Mouse (Mus musculus) thymus, postnatal 10 days (tissue): Measurements from ENCODE around the gene Lrrc23.
"Not testable (repeated sequence)": the region's sequence is repeated elsewhere in the genome, so short reads cannot be mapped to it uniquely, and the experiment has no call there.

Experiments used
- DNase-seq, 2 experiments: peaks; one replicate each; pipeline ENCODE4 v3.0.0; 2021; ENCODE audit warnings: low spot score in 2 of 2

The Lrrc23 gene

DNA sequence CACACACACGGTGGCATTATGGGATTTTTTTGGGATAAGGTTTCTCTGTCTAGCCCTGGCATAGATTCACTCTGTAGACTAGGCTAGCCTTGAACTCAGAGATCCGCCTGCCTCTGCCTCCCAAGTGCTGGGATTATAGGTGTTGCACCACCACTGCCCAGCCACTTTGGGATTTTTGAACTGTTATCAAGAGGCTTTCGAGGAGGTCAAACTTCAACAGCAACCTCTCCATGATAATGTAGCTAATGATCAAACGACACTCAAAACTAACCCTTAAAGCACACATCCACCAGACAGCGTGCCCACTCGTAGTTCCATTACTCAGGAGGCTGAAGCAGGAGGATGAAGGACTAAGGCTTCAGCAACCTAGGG lies 28.4 kb upstream of the Lrrc23 start:
- DNase-seq: no peak

DNA sequence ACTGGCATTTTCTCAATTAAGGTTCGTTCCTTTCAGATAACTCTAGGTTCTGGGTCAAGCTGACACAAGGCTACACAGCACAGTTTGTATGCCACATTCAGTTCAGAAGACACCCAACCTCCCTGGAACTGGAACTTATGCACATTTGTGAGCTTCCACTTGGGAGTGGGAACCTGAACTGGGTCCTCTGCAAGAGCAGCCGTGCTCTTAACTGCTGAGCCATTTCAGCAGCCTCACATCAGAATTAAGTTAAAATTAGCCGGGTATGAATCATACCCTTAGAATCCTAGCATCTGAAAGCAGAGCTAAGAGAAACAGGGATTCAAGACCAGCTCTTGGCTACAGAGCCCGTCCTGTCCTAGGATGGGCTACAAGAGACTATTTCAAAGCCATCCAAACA lies 27.8 kb upstream of the Lrrc23 start:
- no peak for DNase-seq

GRCm38 (mm10) chr6:124806446-124807140 lies 27.1 kb upstream of the Lrrc23 start:
- DNase-seq: no peak

DNA sequence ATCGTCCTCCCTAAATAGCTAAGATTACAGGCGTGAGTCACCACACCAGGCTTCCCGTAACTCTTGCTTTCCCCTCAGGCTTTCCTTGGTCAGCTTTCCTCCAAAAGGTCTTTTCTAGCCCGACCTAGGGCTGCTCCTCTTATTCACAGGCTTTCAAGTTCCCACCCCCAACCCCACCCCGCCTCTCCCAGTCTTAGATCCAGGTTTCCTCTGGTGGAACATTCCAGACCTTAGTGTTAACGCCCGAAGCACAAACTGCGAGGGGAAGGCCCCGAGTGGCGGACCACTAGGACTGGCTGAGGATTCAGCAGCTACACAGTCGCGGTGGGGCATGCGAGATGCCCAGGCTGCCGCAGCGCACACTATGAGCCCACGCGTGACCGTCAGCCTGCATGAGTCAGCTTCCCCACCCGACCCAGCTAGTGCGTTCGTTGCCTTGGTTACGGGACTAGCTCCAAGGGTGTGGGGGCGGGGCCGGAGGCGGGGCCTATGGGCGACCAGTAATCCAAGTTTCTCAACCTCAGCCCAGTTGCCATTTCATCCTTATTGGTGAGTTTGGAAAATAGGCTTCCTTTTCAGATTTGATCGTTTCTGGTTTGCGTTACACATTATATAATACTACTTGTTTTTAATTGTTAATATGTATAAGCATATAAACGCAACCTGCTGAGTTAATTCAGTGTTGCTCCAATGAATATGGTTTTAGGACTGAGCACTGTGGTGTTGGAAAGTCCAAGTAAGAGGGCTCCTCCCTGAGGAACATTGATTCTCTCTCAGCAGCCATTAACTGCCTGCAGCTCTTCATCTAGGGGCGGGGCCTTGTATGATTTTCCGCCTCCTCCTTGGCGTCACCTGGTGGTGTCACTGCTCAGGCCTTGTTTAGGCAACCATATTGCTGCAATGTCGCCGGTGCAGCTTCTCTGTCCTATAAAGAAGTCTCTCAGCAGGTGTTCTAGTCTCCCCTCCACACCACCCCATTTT lies 26.1 kb upstream of the Lrrc23 start:
- DNase-seq: peak; percentile 61 to 66

GRCm38 (mm10) chr6:124804341-124804740 lies 24.8 kb upstream of the Lrrc23 start:
- DNase-seq: no peak

DNA sequence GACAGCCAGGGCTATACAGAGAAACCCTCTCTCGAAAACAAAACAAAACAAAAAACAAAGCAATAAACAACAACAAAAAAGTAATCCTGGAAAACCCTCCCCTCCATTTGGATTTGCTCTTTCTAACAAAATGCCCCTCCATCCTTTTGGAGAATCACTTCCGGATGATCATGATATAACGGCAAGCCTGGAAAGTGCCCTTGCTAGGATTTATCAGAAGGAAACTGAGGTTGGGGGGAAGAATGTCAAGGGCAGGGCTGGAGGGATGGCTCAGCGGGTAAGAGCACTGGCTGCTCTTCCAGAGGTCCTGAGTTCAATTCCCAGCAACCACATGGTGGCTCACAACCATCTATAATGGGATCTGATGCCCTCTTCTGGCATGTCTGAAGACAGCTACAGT lies 24.2 kb upstream of the Lrrc23 start:
- not testable (repeated sequence) for DNase-seq

GRCm38 (mm10) chr6:124803061-124803460 lies 23.5 kb upstream of the Lrrc23 start:
- DNase-seq: no peak

DNA sequence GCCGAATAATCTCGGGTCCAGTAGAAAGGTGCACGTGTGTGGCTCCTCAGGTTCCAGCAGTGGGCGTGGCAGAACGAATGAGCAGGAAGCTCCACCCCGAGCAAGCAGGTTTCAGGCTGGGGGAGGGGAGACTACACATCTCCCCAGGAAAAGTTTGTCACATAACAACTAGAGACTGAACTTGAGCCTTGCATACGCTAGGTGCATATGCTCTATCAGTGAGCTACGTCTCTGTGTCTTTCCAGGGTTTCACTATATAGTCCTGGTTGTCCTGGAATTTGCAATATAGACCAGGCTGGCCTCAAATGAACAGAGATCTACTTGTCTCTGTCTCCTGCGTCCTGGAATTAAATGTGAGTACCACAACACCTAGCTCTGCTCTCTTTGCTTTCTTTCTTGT lies 22.9 kb upstream of the Lrrc23 start:
- not testable (repeated sequence) for DNase-seq

DNA sequence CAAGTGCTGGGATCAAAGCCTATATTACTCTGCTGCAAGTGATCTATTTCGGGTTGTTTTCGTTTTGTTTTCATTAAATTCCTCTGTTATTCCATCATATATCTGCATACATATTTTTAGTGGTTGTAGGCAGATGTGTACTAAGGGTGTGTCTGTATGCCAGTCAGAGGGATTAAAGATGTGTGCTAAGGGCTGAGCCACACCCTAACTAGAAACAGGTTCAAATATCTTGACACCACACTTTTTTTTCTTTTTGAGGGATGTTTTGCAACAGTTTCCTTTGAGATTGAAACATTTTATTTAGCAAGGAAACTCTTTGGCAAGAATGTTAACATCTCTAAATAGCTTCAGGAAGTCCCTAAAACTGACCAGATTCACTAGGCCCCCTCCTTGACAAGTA lies 16.7 kb upstream of the Lrrc23 start:
- DNase-seq: no peak

DNA sequence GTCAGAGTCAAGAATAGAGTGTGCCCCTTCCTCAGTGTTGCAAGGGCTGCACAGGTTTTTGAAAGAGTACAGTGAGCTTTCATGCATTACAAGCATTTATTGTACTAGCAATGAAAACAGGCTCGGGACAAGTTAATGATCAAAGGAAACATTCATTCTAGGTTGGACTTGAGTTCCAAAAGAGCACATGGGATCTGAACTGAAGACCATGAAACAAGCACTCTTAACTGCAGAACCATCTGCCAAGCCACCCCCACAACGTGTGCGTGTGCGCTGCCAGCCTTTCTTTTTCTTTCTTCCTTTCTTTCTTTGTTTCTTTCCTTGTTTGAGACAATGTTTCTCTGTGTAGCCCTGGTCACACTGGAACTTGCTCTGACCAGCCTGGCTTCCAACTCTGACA lies 16.3 kb upstream of the Lrrc23 start:
- DNase-seq: no peak

DNA sequence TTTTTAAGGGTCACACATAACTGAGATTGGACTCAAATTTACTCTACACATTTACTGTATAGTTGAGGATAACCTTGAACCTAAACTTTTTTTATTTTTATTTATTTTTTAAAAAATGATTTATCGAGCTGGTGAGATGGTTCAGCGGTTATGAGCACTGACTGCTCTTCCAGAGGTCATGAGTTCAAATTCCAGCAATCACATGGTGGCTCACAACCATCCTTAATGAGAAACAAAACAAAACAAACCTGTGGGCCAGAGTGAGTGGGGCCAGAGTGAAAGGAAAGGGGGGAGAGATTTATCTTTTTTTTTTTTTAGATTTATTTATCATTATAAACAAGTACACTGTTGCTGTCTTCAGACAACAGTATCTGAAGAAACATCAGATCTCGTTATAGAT lies 12.4 kb upstream of the Lrrc23 start:
- no peak for DNase-seq

- DNase-seq: no peak
These were observed 10.6 kb upstream of the Lrrc23 start for GRCm38 (mm10) chr6:124790121-124790520.

GRCm38 (mm10) chr6:124789519-124789918 lies 10.0 kb upstream of the Lrrc23 start:
- no peak for DNase-seq

DNA sequence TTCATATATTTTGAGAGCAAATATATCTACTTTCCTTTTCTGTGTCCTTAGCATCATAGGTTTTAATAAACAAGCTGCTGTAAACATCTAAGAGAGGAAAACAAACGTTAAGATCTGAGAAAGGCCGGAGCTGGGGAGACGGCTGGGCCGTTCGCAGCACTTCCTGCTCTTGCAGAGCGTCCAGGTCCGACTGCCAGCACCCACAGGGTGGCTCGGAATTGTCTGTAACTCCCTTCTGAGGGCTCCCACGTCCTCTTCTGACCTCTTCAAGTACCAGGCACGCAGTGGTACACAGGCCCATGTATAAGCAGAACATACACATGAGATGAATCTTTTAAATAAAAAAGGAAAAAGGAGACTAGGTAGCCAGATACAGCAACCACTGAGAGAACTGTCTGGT lies 8.2 kb upstream of the Lrrc23 start:
- DNase-seq: no peak

DNA sequence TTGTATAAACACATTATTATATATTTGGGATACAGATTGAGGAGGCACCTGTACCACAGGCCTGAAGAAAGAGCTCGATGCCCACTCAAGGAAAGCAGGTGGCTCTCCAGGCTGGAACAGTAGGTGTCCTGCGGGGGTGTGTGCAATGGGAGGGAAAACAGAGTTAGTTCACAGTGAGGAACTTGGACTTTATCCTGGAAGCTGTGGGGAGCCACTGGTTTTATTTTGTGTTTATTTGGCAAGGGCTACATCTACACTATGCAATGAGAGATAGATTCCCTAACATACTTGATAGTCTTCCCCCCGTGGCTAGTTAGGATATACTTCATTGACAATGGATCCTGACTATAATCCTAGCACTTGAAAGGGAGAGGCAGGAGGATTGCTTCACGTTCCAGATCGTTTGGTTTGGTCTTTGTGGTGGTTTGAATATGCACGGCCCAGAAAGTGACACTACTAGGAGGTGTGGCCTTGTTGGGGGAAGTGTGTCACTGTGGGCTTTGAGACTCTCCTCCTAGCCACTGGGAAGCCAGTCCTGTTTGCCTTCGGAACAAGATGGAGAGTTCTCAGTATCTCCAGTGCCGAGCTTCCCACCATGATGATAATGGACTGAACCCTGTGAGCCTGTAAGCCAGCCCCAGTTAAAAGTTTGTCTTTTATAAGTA lies 7.4 kb upstream of the Lrrc23 start:
- DNase-seq: no peak

DNA sequence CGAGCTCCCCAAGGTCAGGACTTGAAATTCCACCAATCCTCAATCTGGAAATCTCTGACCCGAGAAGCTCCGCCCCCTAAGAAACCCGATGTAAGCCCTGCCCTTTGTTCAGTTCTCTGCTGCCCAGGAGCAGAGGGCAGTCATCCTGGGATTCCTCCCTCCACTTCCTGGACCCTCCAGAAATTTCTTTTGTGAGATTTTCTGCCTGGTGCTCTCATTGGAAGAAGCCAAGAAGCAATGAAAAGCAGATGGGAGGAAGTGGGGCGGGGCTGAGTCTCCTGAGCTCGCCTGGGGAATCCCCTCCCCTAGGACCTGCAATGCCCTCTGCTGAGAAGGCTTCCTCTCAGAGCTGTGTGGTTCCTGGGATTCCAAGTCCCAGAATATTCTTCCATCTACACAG lies 2.9 kb upstream of the Lrrc23 start:
- peak; percentile 33 to 47 for DNase-seq

- DNase-seq: no peak
These were observed 1.4 kb upstream of the Lrrc23 start for GRCm38 (mm10) chr6:124780917-124781316.

DNA sequence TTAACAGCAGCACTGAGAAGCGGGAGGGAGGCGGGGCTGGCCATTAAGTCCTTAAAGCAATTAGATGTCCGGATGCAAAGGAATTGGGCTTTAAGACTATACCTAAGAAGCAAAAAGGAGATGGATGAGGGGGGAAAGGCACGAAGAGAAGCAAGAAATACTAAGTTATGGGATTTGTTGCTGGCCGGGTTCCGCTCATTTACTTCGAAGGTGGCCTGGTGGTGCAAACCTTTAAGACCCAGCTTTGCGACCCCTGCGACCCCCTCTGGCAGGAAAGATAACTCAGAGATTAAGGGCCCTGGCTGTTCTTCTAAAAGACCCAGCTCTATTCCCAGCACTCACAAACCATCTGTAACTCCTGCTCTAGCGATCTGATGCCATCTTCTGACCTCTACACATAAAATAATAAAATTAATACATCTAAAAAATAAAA lies 473 bp upstream of the Lrrc23 start:
- no peak for DNase-seq

- DNase-seq: no peak
These were observed 9.0 kb downstream of the Lrrc23 start for GRCm38 (mm10) chr6:124770511-124770910.

DNA sequence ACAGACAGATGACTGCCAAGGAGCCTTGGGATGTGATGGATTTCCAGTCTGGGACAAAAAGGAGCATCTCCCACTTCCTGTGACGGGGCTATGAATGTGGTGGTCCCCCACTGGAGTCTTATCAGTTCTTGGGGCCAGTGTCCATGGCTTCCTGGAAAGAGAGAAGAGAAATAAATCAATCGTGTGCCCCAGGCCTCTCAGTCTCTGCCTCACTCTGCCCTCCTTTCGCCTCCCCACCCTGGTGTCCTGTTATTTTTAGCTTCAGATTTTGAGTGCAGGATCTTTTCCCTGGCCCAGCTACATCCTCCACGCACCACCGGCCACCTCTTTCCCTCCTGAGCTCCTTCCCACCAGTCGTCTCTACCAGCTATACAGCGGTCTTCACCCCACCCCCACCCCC lies 9.5 kb downstream of the Lrrc23 start:
- no peak for DNase-seq

DNA sequence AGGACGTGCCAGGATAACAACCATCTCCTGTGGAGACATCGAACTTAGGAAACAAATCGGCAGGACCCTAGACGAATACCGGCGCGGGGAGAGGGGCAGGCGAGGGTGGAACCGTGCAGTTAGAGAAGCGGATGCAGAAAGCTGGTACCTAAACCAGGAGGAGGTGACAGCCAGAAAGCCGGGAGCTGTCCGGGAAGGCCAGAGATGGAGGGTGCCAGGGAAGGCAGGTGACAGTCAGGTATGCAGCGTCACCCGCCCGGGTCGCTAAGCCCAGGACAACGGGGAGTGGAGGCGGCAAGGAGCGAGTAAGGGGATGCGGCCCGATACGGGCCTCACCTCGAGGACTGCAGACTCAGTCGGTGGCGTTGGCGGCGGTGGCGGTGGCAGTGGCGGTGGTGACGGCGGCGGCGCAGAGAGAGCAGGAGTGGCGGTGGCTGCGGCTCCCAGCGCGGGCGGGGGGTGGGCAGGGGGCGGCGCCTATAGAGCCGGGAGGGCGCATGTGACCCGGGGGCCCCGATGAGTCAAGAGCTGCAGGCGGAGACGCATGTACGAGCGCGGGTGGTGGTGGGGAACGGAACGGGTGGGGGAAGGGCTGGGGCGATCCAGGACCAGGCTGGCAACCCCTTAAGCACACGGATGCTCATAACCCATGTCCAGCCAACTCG lies 10.3 kb downstream of the Lrrc23 start, which contains the start of gene Eno2:
TSS of gene Eno2 (minus strand) at position 573 of the 665 bp plus-strand sequence.
- DNase-seq: peak; percentile 60 to 67

DNA sequence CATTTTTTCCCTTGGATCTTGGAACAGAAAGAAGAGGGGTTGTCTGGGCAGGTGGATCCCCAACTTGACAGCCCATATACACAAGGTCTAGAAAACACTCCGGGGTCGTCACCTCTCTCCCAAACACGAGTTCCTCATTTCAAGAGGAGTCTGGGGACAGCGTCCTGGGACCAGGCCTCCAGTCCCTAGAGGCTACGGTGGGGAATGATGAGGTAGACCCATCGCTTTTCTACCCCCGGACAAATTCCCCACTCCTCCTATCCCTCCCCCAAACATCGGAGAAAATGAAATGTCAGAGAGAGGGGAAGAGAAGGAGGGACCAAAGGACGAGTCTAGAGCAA lies 10.9 kb downstream of the Lrrc23 start:
- no peak for DNase-seq
